In genomic region chr3:14887134-14887666, GRCm38 (mm10) we compare ENCODE assay signal across 8 mouse cellular contexts. TPM values are rescaled to one million over a fixed set of nuclear protein-coding genes. Genes with fewer than 3 reads are reported as not detected.
DNase-seq lines count a peak whose midpoint lies in the region; ATAC-seq and TF ChIP-seq lines count a peak whose summit lies in the region.

No protein-coding gene starts in this region.

- H3K4me2 ChIP-seq in heart, embryonic 11.5 days = peak overlapping the region; percentile 75
- peak overlapping the region; percentile 86 for H3K4me2 ChIP-seq in forebrain, embryonic 12.5 days
- peak overlapping the region; percentile 85 for H3K4me2 ChIP-seq in liver, embryonic 14.5 days (ENCODE audit: low read depth)
- H3K4me2 ChIP-seq in stomach, embryonic 16.5 days (ENCODE audit: low read depth, low read length) = peak overlapping the region; percentile 86

- no peaks in the 10 kb centered on the region for H3K36me3 ChIP-seq in heart, embryonic 11.5 days (ENCODE audit: control insufficient read depth, insufficient read depth, low read length)
- H3K36me3 ChIP-seq in forebrain, embryonic 12.5 days (replicated peaks) = no peaks in the 10 kb centered on the region
- H3K36me3 ChIP-seq in liver, embryonic 14.5 days (replicated peaks; ENCODE audit: control insufficient read depth, insufficient read depth, low read depth) = peaks cover 47% of the 10 kb centered on the region
- no peaks in the 10 kb centered on the region for H3K36me3 ChIP-seq in stomach, embryonic 16.5 days (ENCODE audit: control insufficient read depth, insufficient read depth, low read length)

- peak overlapping the region; percentile 81 for H3K4me3 ChIP-seq in heart, embryonic 11.5 days (ENCODE audit: low read depth, low read length)
- H3K4me3 ChIP-seq in forebrain, embryonic 12.5 days (replicated peaks) = peak overlapping the region; percentile 76
- peak overlapping the region; percentile 85 to 98 for H3K4me3 ChIP-seq in liver, embryonic 14.5 days (ENCODE audit: insufficient read depth in 1 of 2, low read depth in 2 of 2, low read length in 2 of 2)
- H3K4me3 ChIP-seq in stomach, embryonic 16.5 days (replicated peaks; ENCODE audit: low read length) = peak overlapping the region; percentile 68

- TF ChIP-seq CTCF in liver, embryonic 14.5 days (IDR thresholded peaks at IDR 0.05; ENCODE audit: low read depth) = no peak; the same call in 1 of the 2 replicates

- no peak for TF ChIP-seq EP300 in liver, embryonic 14.5 days (IDR thresholded peaks at IDR 0.05; ENCODE audit: low read depth)

- peak overlapping the region; percentile 83 for H3K27ac ChIP-seq in heart, embryonic 11.5 days (ENCODE audit: low read depth, low read length)
- no peak overlapping the region for H3K27ac ChIP-seq in forebrain, embryonic 12.5 days
- peak overlapping the region; percentile 89 for H3K27ac ChIP-seq in liver, embryonic 14.5 days
- 0 out of 2 replicates have a peak overlapping the region, but pooled peaks have one; percentile 46 for H3K27ac ChIP-seq in stomach, embryonic 16.5 days (ENCODE audit: low read length)

- H3K4me1 ChIP-seq in heart, embryonic 11.5 days (ENCODE audit: control insufficient read depth, insufficient read depth, low read length) = peaks cover 3% of the 10 kb centered on the region; the same call in 1 of the 2 replicates
- 0 out of 2 replicates have a peak, but pooled peaks cover 3% of the 10 kb centered on the region for H3K4me1 ChIP-seq in forebrain, embryonic 12.5 days
- H3K4me1 ChIP-seq in liver, embryonic 14.5 days (replicated peaks; ENCODE audit: control insufficient read depth in 2 of 2, insufficient read depth in 2 of 2, low read length in 1 of 2) = peaks cover 23 to 28% of the 10 kb centered on the region in 2 experiments
- H3K4me1 ChIP-seq in stomach, embryonic 16.5 days (ENCODE audit: control insufficient read depth, insufficient read depth, low read length) = 0 out of 2 replicates have a peak, but pooled peaks cover 5% of the 10 kb centered on the region

- peak overlapping the region; percentile 87 for H3K9ac ChIP-seq in heart, embryonic 11.5 days (ENCODE audit: low read depth, low read length)
- no peak overlapping the region for H3K9ac ChIP-seq in forebrain, embryonic 12.5 days
- H3K9ac ChIP-seq in liver, embryonic 14.5 days (replicated peaks) = peak overlapping the region; percentile 99
- H3K9ac ChIP-seq in stomach, embryonic 16.5 days (ENCODE audit: low read length) = peak overlapping the region; percentile 87

- no peak for ATAC-seq in heart, embryonic 11.5 days (replicated peaks; ENCODE audit: insufficient number of reproducible peaks, low FRiP score, low TSS enrichment)
- ATAC-seq in forebrain, embryonic 12.5 days (ENCODE audit: low FRiP score) = no peak
- no peak for ATAC-seq in liver, embryonic 14.5 days (ENCODE audit: insufficient read depth)
- ATAC-seq in stomach, embryonic 16.5 days (ENCODE audit: insufficient read depth, low FRiP score) = no peak

- no peak for DNase-seq in heart, postnatal 4 days
- DNase-seq in CD4-positive, CD25-positive, alpha-beta regulatory T cell, adult 2 months (ENCODE audit: low read depth, low spot score) = peak; percentile 19
- DNase-seq in liver, embryonic 14.5 days (ENCODE audit: low read depth in 3 of 3, low spot score in 3 of 3) = no peak
- no peak for DNase-seq in urinary bladder, postnatal 10 days (ENCODE audit: low spot score)
- DNase-seq in cerebellum, postnatal 10 days = no peak

- no peaks in the 10 kb centered on the region for H3K27me3 ChIP-seq in heart, embryonic 11.5 days (ENCODE audit: control insufficient read depth, insufficient read depth, low read length)
- H3K27me3 ChIP-seq in forebrain, embryonic 12.5 days = peaks cover 13% of the 10 kb centered on the region
- H3K27me3 ChIP-seq in liver, embryonic 14.5 days (ENCODE audit: control insufficient read depth, insufficient read depth, low read length) = no peaks in the 10 kb centered on the region
- peaks cover 4% of the 10 kb centered on the region; the same call in 1 of the 2 replicates for H3K27me3 ChIP-seq in stomach, embryonic 16.5 days (ENCODE audit: control insufficient read depth, insufficient read depth, low read length)

- H3K9me3 ChIP-seq in heart, embryonic 11.5 days (replicated peaks; ENCODE audit: control insufficient read depth, low read length) = no peaks in the 10 kb centered on the region
- H3K9me3 ChIP-seq in forebrain, embryonic 12.5 days = no peaks in the 10 kb centered on the region
- no peaks in the 10 kb centered on the region for H3K9me3 ChIP-seq in liver, embryonic 14.5 days (ENCODE audit: control insufficient read depth, low read length)
- H3K9me3 ChIP-seq in stomach, embryonic 16.5 days (replicated peaks; ENCODE audit: control insufficient read depth, low read length) = no peaks in the 10 kb centered on the region

- 24% methylated on average over 11 of the region's 11 CpGs for WGBS in heart, embryonic 11.5 days (ENCODE audit: insufficient replicate concordance)
- 31% methylated on average over 11 of the region's 11 CpGs for WGBS in forebrain, embryonic 12.5 days
- 3% methylated on average over 11 of the region's 11 CpGs for WGBS in liver, embryonic 14.5 days (ENCODE audit: insufficient replicate concordance)
- WGBS in stomach, embryonic 16.5 days = 39% methylated on average over 11 of the region's 11 CpGs

RNA-seq across cellular contexts. Expression of gene Car2, which starts 1.1 kb away (rescaled TPM):
- polyA plus RNA-seq in heart, embryonic 11.5 days (2014; fragmentation: Nextera tagmentation; extraction: Ambion mirVana) = 315 and 394 TPM in 2 replicates
- total RNA-seq in heart, postnatal 4 days (2021) = 10 to 100 TPM in 1 of 2 experiments, 1 to 10 TPM in 1; 9.8 to 11.8 TPM
- 40.2 and 50.7 TPM in 2 replicates for polyA plus RNA-seq in forebrain, embryonic 12.5 days (2016; fragmentation: Nextera tagmentation; extraction: Ambion mirVana)
- polyA plus RNA-seq in liver, embryonic 14.5 days (2012; rRNA removed) = 960 and 1,504 TPM in 2 replicates
- 2,373 and 2,511 TPM in 2 replicates for polyA plus RNA-seq in liver, embryonic 14.5 days (2014; fragmentation: Nextera tagmentation; extraction: Ambion mirVana)
- 285 and 313 TPM in 2 replicates for polyA plus RNA-seq in stomach, embryonic 16.5 days (2015; fragmentation: Nextera tagmentation; extraction: Ambion mirVana)

RNA-seq across cellular contexts. Expression of gene Car3, which starts 23.9 kb away (rescaled TPM):
- polyA plus RNA-seq in heart, embryonic 11.5 days (2014; fragmentation: Nextera tagmentation; extraction: Ambion mirVana) = 19.8 and 22.0 TPM in 2 replicates
- total RNA-seq in heart, postnatal 4 days (2021) = 10 to 100 TPM; 22.0 to 45.6 TPM
- polyA plus RNA-seq in forebrain, embryonic 12.5 days (2016; fragmentation: Nextera tagmentation; extraction: Ambion mirVana) = 1.3 and 2.3 TPM in 2 replicates
- polyA plus RNA-seq in liver, embryonic 14.5 days (2012; rRNA removed) = 30.6 and 33.2 TPM in 2 replicates
- polyA plus RNA-seq in liver, embryonic 14.5 days (2014; fragmentation: Nextera tagmentation; extraction: Ambion mirVana) = 80.3 and 134 TPM in 2 replicates
- polyA plus RNA-seq in stomach, embryonic 16.5 days (2015; fragmentation: Nextera tagmentation; extraction: Ambion mirVana) = 16.6 and 39.9 TPM in 2 replicates
